Mouse (Mus musculus): ENCODE measurements around the gene Cst9. TPM values are rescaled to one million over a fixed set of nuclear protein-coding genes. Genes with fewer than 3 reads are reported as not detected.

The Cst9 gene
- polyA plus RNA-seq, 1 experiment from 2014 or later: not detected

DNA sequence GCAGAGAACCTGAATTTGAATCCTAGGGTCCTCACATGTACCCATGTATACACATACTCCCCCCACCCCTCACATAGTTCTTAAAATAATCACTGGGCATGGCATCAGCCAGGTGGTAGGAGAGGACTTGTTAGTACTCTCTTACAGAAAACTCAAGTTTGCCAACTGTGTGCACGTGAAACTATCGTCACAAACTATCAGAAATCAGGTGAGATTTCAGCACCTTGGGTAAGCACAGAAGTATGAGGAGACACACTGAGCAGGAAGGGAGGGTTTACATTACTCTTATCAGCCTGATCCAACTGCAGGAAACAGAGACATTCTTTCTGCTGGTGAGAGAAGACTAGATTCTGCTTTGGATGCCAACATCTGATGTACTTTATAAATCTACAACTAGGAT is 4.3 kb downstream of the Cst9 start:
- 85% methylated on average over 2 of the region's 2 CpGs for WGBS

DNA sequence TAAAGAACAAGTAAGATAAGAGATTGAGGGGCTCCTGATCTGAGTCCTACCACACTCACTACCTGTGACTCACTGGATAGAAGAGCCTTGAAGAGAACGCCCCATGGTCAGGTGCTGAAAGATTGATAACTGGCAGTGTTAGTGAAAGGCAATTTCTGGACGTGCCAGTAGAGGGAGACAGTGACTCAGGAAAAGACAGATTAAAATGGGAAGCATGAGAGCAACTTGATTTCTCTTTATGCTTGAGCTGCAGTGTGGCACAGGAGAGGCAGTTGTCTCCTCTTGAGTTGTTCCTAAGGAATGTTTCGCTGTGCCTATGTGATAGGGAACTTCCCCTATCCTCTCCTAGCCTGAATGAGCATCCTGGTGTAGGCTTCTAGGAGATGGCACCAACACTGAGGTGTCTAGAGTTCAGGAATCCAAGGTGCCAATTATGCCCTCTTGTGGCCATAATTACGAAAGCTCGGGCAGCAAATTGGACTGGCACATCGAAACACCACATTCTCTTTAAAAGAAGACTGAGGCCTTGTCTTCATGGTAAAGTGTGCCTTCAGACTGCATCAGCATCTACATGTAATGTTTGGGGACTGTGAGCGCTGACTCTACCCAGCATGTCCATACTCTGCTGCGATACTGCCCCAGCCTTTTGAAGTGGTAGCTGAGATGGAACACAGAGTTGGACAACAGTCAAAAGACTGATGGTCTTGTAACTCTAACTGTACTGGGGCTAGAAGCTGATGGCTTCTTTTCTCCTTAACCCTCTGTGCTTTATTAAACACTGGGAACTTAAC is 16.4 kb downstream of the Cst9 start:
- Histone ChIP-seq H3K9ac (replicated peaks; ENCODE audit: low read length) (no peak overlapping the region), H3K36me3 (replicated peaks; ENCODE audit: control insufficient read depth, insufficient read depth, low read depth, low read length) (no peaks in the 10 kb centered on the region), H3K4me1 (ENCODE audit: control insufficient read depth, insufficient read depth, low read length) (no peaks in the 10 kb centered on the region), H3K27me3 (ENCODE audit: control insufficient read depth, insufficient read depth, low read length) (no peaks in the 10 kb centered on the region), H3K9me3 (replicated peaks; ENCODE audit: control insufficient read depth, low read length) (no peaks in the 10 kb centered on the region), H3K4me2 (ENCODE audit: low read depth, low read length) (no peak overlapping the region), H3K4me3 (ENCODE audit: low read depth, low read length) (no peak overlapping the region), H3K27ac (replicated peaks; ENCODE audit: low read depth, low read length) (no peak overlapping the region)
- peak; percentile 72; the same call in 1 of the 2 replicates for ATAC-seq (replicated peaks; ENCODE audit: insufficient number of reproducible peaks, low FRiP score, low TSS enrichment, low read depth)
- peak; percentile 73 for DNase-seq (ENCODE audit: low spot score)
- 48% methylated on average over 8 of the region's 8 CpGs for WGBS

More for the DNA sequence above, 4.3 kb downstream of the Cst9 start:
- no peaks in the 10 kb centered on the region for H3K9me3 ChIP-seq (replicated peaks; ENCODE audit: control insufficient read depth, low read length)
- H3K4me3 ChIP-seq (ENCODE audit: low read depth, low read length): no peak overlapping the region
- H3K27me3 ChIP-seq (ENCODE audit: control insufficient read depth, insufficient read depth, low read length): no peaks in the 10 kb centered on the region
- H3K4me1 ChIP-seq (ENCODE audit: control insufficient read depth, insufficient read depth, low read length): no peaks in the 10 kb centered on the region
- no peak overlapping the region for H3K4me2 ChIP-seq (ENCODE audit: low read depth, low read length)
- no peak overlapping the region for H3K27ac ChIP-seq (replicated peaks; ENCODE audit: low read depth, low read length)
- no peak for DNase-seq (ENCODE audit: low spot score)
- no peak overlapping the region for H3K9ac ChIP-seq (replicated peaks; ENCODE audit: low read length)
- H3K36me3 ChIP-seq (replicated peaks; ENCODE audit: control insufficient read depth, insufficient read depth, low read depth, low read length): no peaks in the 10 kb centered on the region
- ATAC-seq (replicated peaks; ENCODE audit: insufficient number of reproducible peaks, low FRiP score, low TSS enrichment, low read depth): no peak

DNA sequence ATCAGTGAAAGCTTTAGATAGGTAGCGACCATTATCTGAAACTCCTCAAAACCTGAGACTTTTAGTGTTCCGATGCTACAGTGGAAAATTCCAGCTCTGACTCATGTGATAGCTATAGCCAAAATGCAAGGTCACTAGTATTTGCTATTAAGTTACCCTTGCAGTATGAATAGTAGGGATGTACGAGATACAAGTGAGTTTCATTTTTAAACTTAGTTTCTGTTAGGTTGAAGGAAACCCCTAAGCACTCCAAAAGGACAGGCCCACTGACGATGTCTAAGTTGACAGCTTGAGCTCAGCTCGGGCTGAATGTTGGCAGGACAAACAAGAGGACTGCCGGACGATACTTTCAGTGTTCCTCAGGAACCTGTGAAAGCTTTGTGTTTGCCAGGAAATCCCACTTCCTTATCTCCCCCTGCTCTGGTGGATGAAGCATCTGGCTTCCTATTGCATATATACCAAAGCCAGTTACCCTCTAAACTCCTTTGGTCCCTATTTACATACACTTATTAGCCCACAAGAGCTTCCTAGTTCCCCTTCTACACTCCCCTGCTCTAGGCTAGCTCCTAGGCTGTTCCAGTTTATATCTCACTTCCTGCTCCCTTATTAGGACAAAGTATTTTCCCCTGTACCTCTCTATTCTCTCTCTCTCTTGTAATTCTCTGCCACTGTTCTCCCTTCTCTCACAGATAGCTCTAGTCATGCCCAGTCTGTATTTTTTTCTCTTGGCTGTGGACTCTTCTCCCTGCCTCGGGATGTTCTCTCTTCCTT is 21.9 kb downstream of the Cst9 start:
- ATAC-seq (replicated peaks; ENCODE audit: insufficient number of reproducible peaks, low FRiP score, low TSS enrichment, low read depth): no peak
- H3K4me3 ChIP-seq (ENCODE audit: low read depth, low read length): no peak overlapping the region
- 78% methylated on average over 8 of the region's 8 CpGs for WGBS

DNA sequence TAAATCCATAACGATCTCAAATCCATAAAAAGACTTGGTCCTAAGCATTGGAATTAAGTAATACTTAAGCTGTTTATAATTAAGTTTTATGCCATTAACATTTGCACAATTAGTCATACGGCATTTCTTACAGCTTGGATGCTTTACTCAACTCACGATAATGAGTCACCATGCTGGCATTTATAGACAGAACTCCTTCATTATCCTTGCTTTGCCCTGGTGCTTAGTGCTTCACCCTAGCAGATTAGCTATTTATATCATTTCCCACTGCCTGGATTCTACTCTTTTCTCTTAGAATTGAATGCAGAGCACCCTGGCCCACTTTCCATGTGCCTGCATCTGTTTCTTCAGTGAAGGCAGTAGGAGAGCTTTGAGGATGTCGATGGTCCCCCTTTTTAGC is 22.6 kb downstream of the Cst9 start:
- ATAC-seq (replicated peaks; ENCODE audit: insufficient number of reproducible peaks, low FRiP score, low TSS enrichment, low read depth) (no peak), DNase-seq (ENCODE audit: low spot score) (no peak)
- 80% methylated on average over 4 of the region's 4 CpGs for WGBS
- no peaks in the 10 kb centered on the region for H3K36me3 ChIP-seq (replicated peaks; ENCODE audit: control insufficient read depth, insufficient read depth, low read depth, low read length)
- no peak overlapping the region for H3K4me3 ChIP-seq (ENCODE audit: low read depth, low read length)
- H3K4me1 ChIP-seq (ENCODE audit: control insufficient read depth, insufficient read depth, low read length): no peaks in the 10 kb centered on the region
- H3K9ac ChIP-seq (replicated peaks; ENCODE audit: low read length): no peak overlapping the region
- H3K27me3 ChIP-seq (ENCODE audit: control insufficient read depth, insufficient read depth, low read length): no peaks in the 10 kb centered on the region
- no peak overlapping the region for H3K27ac ChIP-seq (replicated peaks; ENCODE audit: low read depth, low read length)
- no peak overlapping the region for H3K4me2 ChIP-seq (ENCODE audit: low read depth, low read length)
- no peaks in the 10 kb centered on the region for H3K9me3 ChIP-seq (replicated peaks; ENCODE audit: control insufficient read depth, low read length)

More for the DNA sequence above, 21.9 kb downstream of the Cst9 start:
- no peak for DNase-seq (ENCODE audit: low spot score)
- Histone ChIP-seq H3K27me3 (ENCODE audit: control insufficient read depth, insufficient read depth, low read length) (no peaks in the 10 kb centered on the region), H3K27ac (replicated peaks; ENCODE audit: low read depth, low read length) (no peak overlapping the region), H3K9ac (replicated peaks; ENCODE audit: low read length) (no peak overlapping the region), H3K4me1 (ENCODE audit: control insufficient read depth, insufficient read depth, low read length) (no peaks in the 10 kb centered on the region), H3K4me2 (ENCODE audit: low read depth, low read length) (no peak overlapping the region), H3K36me3 (replicated peaks; ENCODE audit: control insufficient read depth, insufficient read depth, low read depth, low read length) (no peaks in the 10 kb centered on the region), H3K9me3 (replicated peaks; ENCODE audit: control insufficient read depth, low read length) (no peaks in the 10 kb centered on the region)

DNA sequence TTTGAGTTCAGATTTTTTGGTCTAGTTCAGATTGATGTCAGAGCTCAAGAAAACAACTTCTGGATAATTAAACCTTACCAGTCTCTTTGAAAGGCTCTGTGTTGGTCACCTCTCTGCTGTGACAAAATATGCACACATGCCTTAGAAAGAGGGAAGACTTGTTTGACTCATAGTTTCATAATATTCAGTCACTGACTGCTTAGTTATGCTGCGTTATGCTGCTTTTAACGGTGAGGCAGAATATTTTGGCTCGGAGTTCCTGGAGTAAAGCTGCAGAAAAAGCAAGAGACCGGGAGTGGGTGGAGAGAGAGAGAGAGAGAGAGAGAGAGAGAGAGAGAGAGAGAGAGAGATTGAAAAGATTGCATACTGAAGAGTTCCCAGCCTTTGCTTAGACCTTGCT is 26.0 kb downstream of the Cst9 start:
- Histone ChIP-seq H3K4me1 (ENCODE audit: control insufficient read depth, insufficient read depth, low read length) (no peaks in the 10 kb centered on the region), H3K36me3 (replicated peaks; ENCODE audit: control insufficient read depth, insufficient read depth, low read depth, low read length) (no peaks in the 10 kb centered on the region), H3K27ac (replicated peaks; ENCODE audit: low read depth, low read length) (no peak overlapping the region), H3K9me3 (replicated peaks; ENCODE audit: control insufficient read depth, low read length) (no peaks in the 10 kb centered on the region), H3K9ac (replicated peaks; ENCODE audit: low read length) (no peak overlapping the region), H3K27me3 (ENCODE audit: control insufficient read depth, insufficient read depth, low read length) (no peaks in the 10 kb centered on the region), H3K4me2 (ENCODE audit: low read depth, low read length) (no peak overlapping the region), H3K4me3 (ENCODE audit: low read depth, low read length) (no peak overlapping the region)
- no peak for DNase-seq (ENCODE audit: low spot score)
- 90% methylated on average over 4 of the region's 4 CpGs for WGBS
- ATAC-seq (replicated peaks; ENCODE audit: insufficient number of reproducible peaks, low FRiP score, low TSS enrichment, low read depth): no peak

DNA sequence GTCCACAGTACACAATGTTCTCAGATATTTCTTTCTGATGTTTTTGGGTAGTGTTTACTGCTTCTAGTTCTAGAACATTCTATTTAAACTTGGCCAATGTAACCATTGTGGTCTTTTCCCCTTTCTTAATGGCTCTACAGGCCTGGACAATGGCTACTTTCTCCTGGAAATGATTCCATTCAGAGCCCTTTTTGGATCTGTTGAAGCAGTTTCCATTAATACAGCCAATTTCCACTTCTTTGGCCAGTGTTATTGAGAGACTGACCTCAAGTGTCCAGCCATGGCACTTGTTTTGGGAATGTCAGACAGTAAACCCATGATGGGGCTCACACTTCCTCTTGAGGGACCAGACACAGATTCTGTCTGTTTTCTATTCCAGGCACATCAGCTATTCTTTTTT is 26.7 kb downstream of the Cst9 start:
- no peak for DNase-seq (ENCODE audit: low spot score)
- Histone ChIP-seq H3K4me1 (ENCODE audit: control insufficient read depth, insufficient read depth, low read length) (no peaks in the 10 kb centered on the region), H3K36me3 (replicated peaks; ENCODE audit: control insufficient read depth, insufficient read depth, low read depth, low read length) (no peaks in the 10 kb centered on the region), H3K4me2 (ENCODE audit: low read depth, low read length) (no peak overlapping the region), H3K9ac (replicated peaks; ENCODE audit: low read length) (no peak overlapping the region), H3K9me3 (replicated peaks; ENCODE audit: control insufficient read depth, low read length) (no peaks in the 10 kb centered on the region), H3K4me3 (ENCODE audit: low read depth, low read length) (no peak overlapping the region), H3K27ac (replicated peaks; ENCODE audit: low read depth, low read length) (no peak overlapping the region), H3K27me3 (ENCODE audit: control insufficient read depth, insufficient read depth, low read length) (no peaks in the 10 kb centered on the region)
- ATAC-seq (replicated peaks; ENCODE audit: insufficient number of reproducible peaks, low FRiP score, low TSS enrichment, low read depth): no peak

DNA sequence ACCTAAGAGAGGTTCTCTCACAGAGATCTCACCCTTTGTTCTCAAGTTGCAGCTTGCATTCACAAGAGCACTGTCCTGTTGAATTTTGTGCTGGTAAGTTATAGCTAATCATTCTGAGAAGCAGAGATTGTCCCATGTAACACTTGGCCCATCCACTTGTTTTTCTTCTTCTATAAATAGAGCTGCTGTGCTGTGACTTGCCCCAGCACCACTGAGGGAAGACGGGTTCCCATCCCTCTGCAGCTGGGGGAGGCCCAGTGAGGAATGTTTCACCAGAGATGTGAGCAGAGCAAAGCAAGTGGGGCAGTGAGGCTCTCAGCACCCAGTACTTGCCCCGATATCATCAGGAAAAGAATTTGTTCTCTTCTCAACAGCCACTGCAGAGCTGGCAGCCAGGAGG is 30.0 kb downstream of the Cst9 start, which contains the start of gene 9230104L09Rik:
Gene 9230104L09Rik, minus strand, starts transcription at position 73 of the 400 bp plus-strand sequence.
- H3K27ac ChIP-seq (replicated peaks; ENCODE audit: low read depth, low read length): no peak within 1 kb of the TSS
- no peaks in the 10 kb centered on the region for H3K27me3 ChIP-seq (ENCODE audit: control insufficient read depth, insufficient read depth, low read length)
- ATAC-seq (replicated peaks; ENCODE audit: insufficient number of reproducible peaks, low FRiP score, low TSS enrichment, low read depth) (no peak), DNase-seq (ENCODE audit: low spot score) (no peak)
- H3K9me3 ChIP-seq (replicated peaks; ENCODE audit: control insufficient read depth, low read length): no peaks in the 10 kb centered on the region
- H3K9ac ChIP-seq (replicated peaks; ENCODE audit: low read length): no peak within 1 kb of the TSS
- no peak within 1 kb of the TSS for H3K4me2 ChIP-seq (ENCODE audit: low read depth, low read length)
- no peaks in the 10 kb centered on the region for H3K36me3 ChIP-seq (replicated peaks; ENCODE audit: control insufficient read depth, insufficient read depth, low read depth, low read length)
- 53% methylated on average over 2 of the region's 2 CpGs for WGBS
- no peaks in the 10 kb centered on the region for H3K4me1 ChIP-seq (ENCODE audit: control insufficient read depth, insufficient read depth, low read length)
- H3K4me3 ChIP-seq (ENCODE audit: low read depth, low read length): no peak within 1 kb of the TSS

DNA sequence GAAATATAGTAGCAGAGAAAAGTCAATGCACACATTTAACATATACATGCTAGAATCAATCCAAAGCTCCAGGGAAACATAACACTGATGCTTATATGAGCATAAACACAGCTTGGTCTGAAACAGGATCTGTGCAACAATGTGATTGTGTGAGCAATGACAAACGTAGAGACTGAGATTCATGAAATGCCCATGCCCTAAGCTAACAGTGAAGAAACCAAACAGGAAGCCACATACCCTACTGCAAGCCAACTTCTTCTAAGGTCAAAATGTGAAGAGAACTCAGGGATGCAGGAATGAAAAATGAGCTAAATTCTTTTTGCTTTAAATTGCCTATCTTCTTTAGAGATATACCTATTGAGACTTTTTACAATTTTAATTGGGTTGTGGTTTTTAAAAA is 34.0 kb downstream of the Cst9 start:
- H3K4me1 ChIP-seq (ENCODE audit: control insufficient read depth, insufficient read depth, low read length): peaks cover 3% of the 10 kb centered on the region
- H3K36me3 ChIP-seq (replicated peaks; ENCODE audit: control insufficient read depth, insufficient read depth, low read depth, low read length): no peaks in the 10 kb centered on the region; the same call in 1 of the 2 replicates
- H3K27ac ChIP-seq (replicated peaks; ENCODE audit: low read depth, low read length): no peak overlapping the region
- H3K4me3 ChIP-seq (ENCODE audit: low read depth, low read length): no peak overlapping the region
- H3K27me3 ChIP-seq (ENCODE audit: control insufficient read depth, insufficient read depth, low read length): no peaks in the 10 kb centered on the region
- no peak overlapping the region for H3K9ac ChIP-seq (replicated peaks; ENCODE audit: low read length)
- no peak for ATAC-seq (replicated peaks; ENCODE audit: insufficient number of reproducible peaks, low FRiP score, low TSS enrichment, low read depth)
- H3K4me2 ChIP-seq (ENCODE audit: low read depth, low read length): no peak overlapping the region
- DNase-seq (ENCODE audit: low spot score): no peak
- 79% methylated on average over 1 of the region's 1 CpGs for WGBS
- H3K9me3 ChIP-seq (replicated peaks; ENCODE audit: control insufficient read depth, low read length): no peaks in the 10 kb centered on the region
